Mouse (Mus musculus): ENCODE results near the gene Mef2a.

GRCm38 (mm10) chr7:67407019-67407418, 34.4 kb upstream of the Mef2a start:
- TF ChIP-seq POLR2A (IDR thresholded peaks at IDR 0.05; ENCODE audit: extremely low read depth, insufficient read depth, low read length) (no peak), CTCF (IDR thresholded peaks at IDR 0.05; ENCODE audit: extremely low read depth, insufficient read depth, low read length) (no peak)

All from cortical plate, adult 2 months (tissue).